Mouse (Mus musculus): ENCODE data around the gene Gadd45a.

- TF ChIP-seq POLR2A (IDR thresholded peaks at IDR 0.05; ENCODE audit: borderline replicate concordance, extremely low read depth, low read depth, low read length) (no peak), CTCF (IDR thresholded peaks at IDR 0.05; ENCODE audit: insufficient read depth, low read length) (no peak)
Observed at GRCm38 (mm10) chr6:67034331-67035130, 2.7 kb downstream of the Gadd45a start.

Data from lung, adult 2 months (tissue).